Mouse (Mus musculus) ES-Bruce4 (cell line): ENCODE results near the gene Thra. TPM values are rescaled to one million over a fixed set of nuclear protein-coding genes. Genes with fewer than 3 reads are reported as not detected.

ENCODE experiments used
- H3K27ac ChIP-seq: 2 replicates; pipeline ENCODE4 v1.5.1; 2012; ENCODE audit warnings: low read length, inconsistent platforms; ENCODE audit not compliant: insufficient read depth
- H3K27me3 ChIP-seq: 2 replicates; pipeline ENCODE4 v1.6.1; 2012; ENCODE audit warnings: mild to moderate bottlenecking, low read length, inconsistent platforms; ENCODE audit not compliant: control insufficient read depth, poor library complexity, insufficient read depth, severe bottlenecking
- H3K36me3 ChIP-seq: 2 replicates; pipeline ENCODE4 v1.6.1; 2012; ENCODE audit warnings: inconsistent platforms, mild to moderate bottlenecking, low read length, moderate library complexity; ENCODE audit not compliant: control insufficient read depth, poor library complexity, insufficient read depth, severe bottlenecking
- H3K4me1 ChIP-seq: one replicate; pipeline ENCODE4 v1.8.1; 2011; ENCODE audit warnings: low read length; ENCODE audit not compliant: control insufficient read depth, insufficient read depth
- H3K4me3 ChIP-seq: 2 replicates; pipeline ENCODE4 v1.5.1; 2011; ENCODE audit warnings: low read depth, mild to moderate bottlenecking, low read length
- H3K9ac ChIP-seq: 2 replicates; pipeline ENCODE4 v1.6.1; 2012; ENCODE audit warnings: low read depth, mild to moderate bottlenecking, inconsistent platforms; ENCODE audit not compliant: poor library complexity, severe bottlenecking
- H3K9me3 ChIP-seq: replicated peaks from 2 replicates; pipeline ENCODE4 v1.6.1; 2012; ENCODE audit warnings: mild to moderate bottlenecking, low read length, inconsistent platforms; ENCODE audit not compliant: control insufficient read depth, poor library complexity, insufficient read depth, severe bottlenecking
- CTCF ChIP-seq: IDR thresholded peaks from one replicate; pipeline ENCODE4 v1.8.1; 2011; ENCODE audit warnings: low read depth, low read length
- EP300 ChIP-seq: IDR thresholded peaks from 2 replicates; pipeline ENCODE4 v1.6.1; 2011; ENCODE audit warnings: low read depth, low read length; ENCODE audit not compliant: insufficient read depth
- POLR2A ChIP-seq: IDR thresholded peaks from one replicate; pipeline ENCODE4 v1.8.1; 2011; ENCODE audit warnings: low read length; ENCODE audit not compliant: insufficient read depth
- polyA plus RNA-seq: library from polyadenylated mRNA; stranded (reverse); fragments of >200 nt; gene quantifications from 2 replicates; pipeline ENCODE4 v1.2.4, GENCODE M21; 2011; ENCODE audit warnings: low read depth; ENCODE audit not compliant: missing spikeins, insufficient read depth, insufficient read length

The Thra gene
- polyA plus RNA-seq, 1 experiment, result 20.7 TPM

- Histone ChIP-seq H3K4me1 (peaks cover 3% of the 10 kb centered on the region), H3K4me3 (no peak overlapping the region), H3K36me3 (no peaks in the 10 kb centered on the region), H3K27me3 (no peaks in the 10 kb centered on the region), H3K27ac (no peak overlapping the region), H3K9ac (no peak overlapping the region), H3K9me3 (no peaks in the 10 kb centered on the region)
- no peak for TF ChIP-seq EP300
These were observed 51.0 kb downstream of the Thra start for GRCm38 (mm10) chr11:98791448-98791847.

- no peaks in the 10 kb centered on the region for H3K27me3 ChIP-seq
- no peaks in the 10 kb centered on the region for H3K36me3 ChIP-seq
- peaks cover 2% of the 10 kb centered on the region for H3K4me1 ChIP-seq
- H3K9me3 ChIP-seq, result no peaks in the 10 kb centered on the region
- no peak for TF ChIP-seq POLR2A
- no peak for TF ChIP-seq EP300
- no peak for TF ChIP-seq CTCF
- no peak overlapping the region for H3K9ac ChIP-seq
- H3K4me3 ChIP-seq, result no peak overlapping the region
- no peak overlapping the region for H3K27ac ChIP-seq
These were observed 51.6 kb downstream of the Thra start for GRCm38 (mm10) chr11:98792081-98792480.

DNA sequence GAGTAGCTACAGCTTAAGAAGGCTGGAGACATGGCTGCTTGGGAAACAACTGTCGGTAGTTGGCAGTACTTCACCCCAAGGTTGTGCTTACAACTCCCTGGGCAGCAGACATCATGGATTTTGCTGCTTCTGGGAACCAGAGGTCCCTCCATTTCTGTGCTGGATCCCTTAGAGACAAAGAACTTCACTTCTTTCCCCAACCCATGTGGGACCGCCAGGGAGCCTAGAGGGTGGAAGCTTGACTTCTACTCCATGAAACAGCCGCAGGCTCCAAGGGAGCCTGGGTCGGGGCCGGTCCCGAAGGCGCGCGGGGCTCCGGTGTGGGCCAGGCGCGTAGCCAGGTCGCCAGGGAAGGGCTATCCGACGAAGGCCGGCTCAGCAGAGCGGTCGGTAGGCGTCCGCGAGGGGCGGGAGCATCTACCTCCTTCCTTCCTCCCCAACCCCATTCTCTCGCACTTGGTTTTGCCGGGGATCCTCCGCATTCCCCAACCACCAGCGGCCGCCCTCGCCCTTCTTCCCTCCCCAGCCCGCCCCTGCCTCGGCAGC is 54.1 kb downstream of the Thra start:
- Histone ChIP-seq H3K27me3 (no peaks in the 10 kb centered on the region), H3K36me3 (peaks cover 7% of the 10 kb centered on the region), H3K9me3 (no peaks in the 10 kb centered on the region), H3K27ac (peak overlapping the region; percentile 56), H3K4me1 (no peaks in the 10 kb centered on the region), H3K4me3 (peak overlapping the region; percentile 78), H3K9ac (peak overlapping the region; percentile 100)
- no peak for TF ChIP-seq EP300
- TF ChIP-seq POLR2A, result no peak
- TF ChIP-seq CTCF, result no peak

- Histone ChIP-seq H3K27me3 (no peaks in the 10 kb centered on the region), H3K9ac (peak within 1 kb of the TSS; percentile 100), H3K27ac (peak within 1 kb of the TSS; percentile 56), H3K4me3 (peak within 1 kb of the TSS; percentile 78), H3K36me3 (peaks cover 14% of the 10 kb centered on the region), H3K4me1 (no peaks in the 10 kb centered on the region), H3K9me3 (no peaks in the 10 kb centered on the region)
- TF ChIP-seq EP300, result no peak
- no peak for TF ChIP-seq CTCF
- TF ChIP-seq POLR2A, result no peak
These were observed 54.7 kb downstream of the Thra start, which contains the start of gene Msl1 for GRCm38 (mm10) chr11:98795015-98795713. Gene Msl1 (plus strand): TSS chr11:98795516.

DNA sequence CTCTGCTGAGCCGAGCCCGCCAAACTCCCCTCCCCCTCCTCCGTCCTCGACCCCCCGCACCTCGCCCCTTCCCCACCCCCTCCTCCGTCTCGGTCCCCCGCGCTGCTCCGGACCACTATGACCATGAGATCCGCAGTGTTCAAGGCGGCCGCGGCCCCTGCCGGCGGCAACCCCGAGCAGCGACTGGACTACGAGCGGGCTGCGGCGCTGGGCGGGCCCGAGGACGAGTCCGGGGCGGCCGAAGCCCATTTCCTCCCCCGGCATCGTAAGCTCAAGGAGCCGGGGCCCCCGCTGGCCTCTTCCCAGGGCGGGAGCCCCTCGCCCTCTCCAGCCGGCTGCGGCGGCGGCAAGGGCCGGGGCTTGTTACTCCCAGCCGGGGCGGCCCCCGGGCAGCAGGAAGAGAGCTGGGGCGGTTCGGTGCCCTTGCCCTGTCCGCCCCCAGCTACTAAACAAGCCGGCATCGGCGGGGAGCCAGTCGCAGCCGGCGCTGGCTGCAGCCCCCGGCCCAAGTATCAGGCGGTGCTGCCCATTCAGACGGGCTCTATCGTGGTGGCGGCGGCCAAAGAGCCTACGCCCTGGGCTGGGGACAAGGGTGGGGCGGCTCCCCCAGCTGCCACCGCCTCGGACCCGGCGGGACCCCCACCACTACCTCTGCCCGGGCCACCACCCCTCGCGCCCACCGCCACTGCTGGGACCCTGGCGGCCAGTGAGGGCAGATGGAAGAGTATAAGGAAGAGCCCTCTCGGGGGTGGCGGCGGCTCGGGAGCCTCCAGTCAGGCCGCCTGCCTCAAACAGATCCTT is 55.5 kb downstream of the Thra start:
- no peaks in the 10 kb centered on the region for H3K4me1 ChIP-seq

More for the DNA sequence above, 55.5 kb downstream of the Thra start:
- TF ChIP-seq POLR2A (no peak), CTCF (no peak), EP300 (no peak)
- H3K9me3 ChIP-seq, result no peaks in the 10 kb centered on the region
- H3K27me3 ChIP-seq, result no peaks in the 10 kb centered on the region
- peak overlapping the region; percentile 22 for H3K27ac ChIP-seq
- H3K9ac ChIP-seq, result peak overlapping the region; percentile 100
- H3K36me3 ChIP-seq, result peaks cover 21% of the 10 kb centered on the region
- H3K4me3 ChIP-seq, result peak overlapping the region; percentile 75
